Mouse (Mus musculus): ENCODE results near the gene Zfp605.
"Not testable (repeated sequence)": the region's sequence is repeated elsewhere in the genome, so short reads cannot be mapped to it uniquely, and the experiment has no call there.

Zfp605 gene

DNA sequence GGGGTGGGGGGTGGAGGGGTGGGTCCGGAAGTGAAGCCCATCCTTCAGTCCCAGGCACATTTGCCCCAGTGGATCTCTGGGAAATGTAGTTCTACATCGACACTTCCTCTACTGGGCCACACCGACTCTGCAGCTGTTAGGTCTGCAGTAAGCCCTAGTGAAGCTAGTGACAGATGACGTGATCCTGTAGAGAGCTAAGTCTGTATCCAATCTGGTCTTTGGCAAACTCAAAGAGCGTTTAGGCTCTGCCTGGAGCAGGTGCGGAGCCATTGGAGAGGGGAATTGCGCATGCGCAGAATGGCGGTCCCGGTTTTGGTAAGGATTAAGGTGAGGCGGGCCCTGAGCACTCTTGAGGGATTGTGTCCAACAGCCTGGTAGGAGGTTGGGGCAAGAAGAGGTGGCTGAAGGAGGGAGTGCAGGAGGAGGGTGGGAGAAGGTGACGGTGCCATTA, at the start of gene Zfp605:
TSS of gene Zfp605 (plus strand) at position 102 of the 451 bp plus-strand sequence.
- peak; percentile 87 to 89 for DNase-seq (ENCODE audit: low spot score in 2 of 2)

- DNase-seq (ENCODE audit: low spot score in 2 of 2) = not testable (repeated sequence)
Measured at GRCm38 (mm10) chr5:110072413-110072812, 37.5 kb upstream of the Zfp605 start, which contains the start of gene Gm17655. Gene Gm17655 (minus strand): TSS chr5:110072513.

GRCm38 (mm10) chr5:110082961-110083360, 26.9 kb upstream of the Zfp605 start:
- DNase-seq (ENCODE audit: low spot score in 2 of 2) = no peak

GRCm38 (mm10) chr5:110086161-110086866, 23.6 kb upstream of the Zfp605 start:
- DNase-seq (ENCODE audit: low spot score in 2 of 2) = no peak

DNA sequence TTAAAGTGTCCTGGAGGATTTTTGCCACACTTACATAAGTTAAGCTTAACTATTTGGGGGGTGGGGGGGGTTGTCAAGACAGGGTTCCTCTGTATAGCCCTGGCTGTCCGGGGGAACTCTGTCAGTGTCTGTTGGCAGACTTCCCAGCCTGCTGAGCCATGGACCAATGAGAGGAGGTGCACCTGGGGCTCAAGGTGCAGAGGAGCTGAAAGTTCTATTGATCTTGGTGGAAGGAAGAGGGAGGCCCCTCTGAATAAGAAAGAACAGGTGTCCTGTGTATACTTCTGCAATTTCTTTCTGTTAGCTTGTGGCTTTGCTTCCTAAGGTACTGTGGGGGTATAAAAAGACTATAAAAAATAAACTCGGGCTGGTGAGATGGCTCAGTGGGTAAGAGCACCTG, 18.3 kb upstream of the Zfp605 start:
- no peak for DNase-seq (ENCODE audit: low spot score in 2 of 2)

DNA sequence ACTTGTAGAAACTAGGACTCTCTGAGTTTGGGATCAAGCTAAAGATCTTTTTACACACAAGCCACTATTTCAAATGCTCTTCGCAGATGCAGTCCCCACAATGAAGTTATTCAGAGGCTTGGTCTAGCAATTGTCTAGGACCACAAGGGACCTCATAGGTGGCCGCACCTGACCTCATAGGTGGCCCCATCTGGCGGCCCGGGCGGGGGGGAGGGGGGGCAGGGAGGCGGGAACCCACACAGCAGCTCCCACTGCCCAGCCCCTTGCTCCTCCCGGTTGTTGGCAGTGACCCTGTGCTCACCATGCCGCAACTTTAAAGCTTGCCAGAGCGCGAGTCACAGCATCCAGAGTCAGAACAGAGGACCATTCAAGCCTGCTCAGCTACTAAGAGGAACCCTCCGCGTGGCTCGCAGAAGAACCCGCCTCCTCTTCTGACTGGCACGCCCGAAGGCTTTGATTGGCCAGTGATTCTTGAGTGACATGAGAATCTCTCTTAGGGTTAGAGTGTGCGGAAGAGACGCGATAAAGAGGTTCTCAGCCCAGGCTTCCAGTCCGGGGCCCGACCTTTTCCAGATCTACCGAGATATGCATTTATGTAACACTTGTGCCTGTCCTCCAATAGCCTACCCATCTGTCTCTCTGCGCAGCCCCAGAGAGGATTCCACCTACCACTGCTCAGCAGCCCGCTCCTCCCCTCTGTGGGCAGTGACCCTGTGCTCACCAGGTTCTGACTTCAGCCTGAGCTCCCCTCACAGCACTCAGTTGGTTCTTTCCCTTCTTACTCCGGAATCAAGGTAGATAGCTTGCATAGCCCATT, 15.7 kb upstream of the Zfp605 start, which contains the start of gene Gm35315:
TSS of gene Gm35315 (minus strand) at position 391 of the 817 bp plus-strand sequence.
- DNase-seq (ENCODE audit: low spot score in 2 of 2) = peak; percentile 84 to 85

- DNase-seq (ENCODE audit: low spot score in 2 of 2) = no peak
Measured at GRCm38 (mm10) chr5:110094847-110095213, 15.1 kb upstream of the Zfp605 start.

- DNase-seq (ENCODE audit: low spot score in 2 of 2) = peak; percentile 14 to 26
Measured at GRCm38 (mm10) chr5:110098991-110099477, 10.9 kb upstream of the Zfp605 start.

DNA sequence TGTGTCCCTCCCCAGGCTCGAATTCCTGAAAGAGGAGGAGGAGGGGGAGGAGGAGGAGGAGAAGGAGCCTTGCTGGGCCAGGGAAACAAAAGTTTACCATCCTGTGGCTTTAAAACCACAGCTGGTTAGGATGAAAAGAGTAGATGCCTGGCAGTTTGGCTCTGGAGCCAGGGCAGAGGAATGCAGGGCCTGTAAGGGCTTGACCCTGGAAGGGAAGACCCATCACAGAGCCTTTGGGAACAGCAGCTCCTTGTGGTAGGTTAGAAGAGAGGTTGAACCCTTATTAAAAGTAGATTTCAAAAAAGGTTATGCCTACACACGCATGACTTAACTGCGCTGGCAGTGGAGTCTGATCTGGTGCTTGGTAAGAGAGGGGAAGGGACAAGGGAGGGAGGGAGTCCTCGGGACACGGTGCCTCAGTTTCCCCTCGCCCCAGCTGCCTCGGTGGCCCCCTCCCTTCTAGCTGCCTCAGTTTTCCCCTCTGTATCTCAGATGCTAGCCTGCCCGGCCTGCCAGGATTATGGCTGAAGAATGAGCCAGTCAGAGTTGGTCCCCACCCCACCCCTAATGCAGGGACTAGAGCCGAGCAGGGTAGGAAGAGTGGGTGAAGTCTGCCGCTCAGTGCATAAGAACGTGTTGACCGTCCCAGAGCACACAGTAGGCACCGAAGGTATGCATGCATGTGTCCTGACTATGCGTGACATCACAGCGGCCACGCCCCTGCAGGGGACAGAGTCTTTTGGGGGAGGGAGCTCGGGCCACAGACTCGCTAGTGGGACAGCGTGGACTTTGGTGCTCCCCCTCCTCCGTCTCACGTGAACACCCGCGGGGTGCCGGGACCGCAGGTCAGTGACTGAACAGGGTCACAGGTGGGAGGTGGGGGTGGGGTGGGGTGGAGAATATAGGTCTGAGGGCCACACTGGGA, 10.0 kb upstream of the Zfp605 start, which contains the start of gene Plcxd1:
TSS of gene Plcxd1 (plus strand) at position 314 of the 925 bp plus-strand sequence.
- DNase-seq (ENCODE audit: low spot score in 2 of 2) = peak in 1 of 2 experiments; percentile 29

GRCm38 (mm10) chr5:110100921-110101631, 8.8 kb upstream of the Zfp605 start:
- peak; percentile 33 to 50 for DNase-seq (ENCODE audit: low spot score in 2 of 2)

DNA sequence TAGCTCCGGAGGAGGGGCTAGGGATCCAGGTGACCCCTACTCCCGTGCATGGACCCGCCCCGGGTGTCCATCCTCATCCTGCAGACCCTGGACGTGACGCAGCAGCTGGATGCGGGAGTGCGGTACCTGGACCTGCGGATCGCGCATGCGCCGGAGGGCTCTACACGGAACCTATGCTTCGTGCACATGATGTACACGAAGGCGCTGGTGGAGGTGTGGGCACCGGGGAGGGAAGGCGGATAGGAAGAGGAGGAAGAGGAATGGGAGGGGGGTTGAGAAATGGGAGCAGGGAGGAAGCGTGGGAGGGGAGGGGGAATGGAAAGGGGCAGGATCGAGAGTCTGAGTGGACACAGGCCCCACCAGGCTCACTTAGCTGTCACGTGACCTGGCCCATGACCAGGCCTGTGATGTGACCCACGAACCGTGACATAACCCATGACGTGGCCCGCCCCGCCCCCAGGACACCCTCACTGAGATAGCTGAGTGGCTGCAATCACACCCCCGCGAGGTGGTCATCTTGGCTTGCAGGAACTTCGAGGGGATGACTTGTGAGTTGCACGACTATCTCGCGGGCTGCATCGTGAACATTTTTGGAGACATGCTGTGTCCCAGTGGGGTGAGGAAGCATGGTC, 8.1 kb upstream of the Zfp605 start:
- peak; percentile 64 to 76 for DNase-seq (ENCODE audit: low spot score in 2 of 2)

GRCm38 (mm10) chr5:110102429-110102828, 7.5 kb upstream of the Zfp605 start:
- peak in 1 of 2 experiments; percentile 18 for DNase-seq (ENCODE audit: low spot score in 2 of 2)

DNA sequence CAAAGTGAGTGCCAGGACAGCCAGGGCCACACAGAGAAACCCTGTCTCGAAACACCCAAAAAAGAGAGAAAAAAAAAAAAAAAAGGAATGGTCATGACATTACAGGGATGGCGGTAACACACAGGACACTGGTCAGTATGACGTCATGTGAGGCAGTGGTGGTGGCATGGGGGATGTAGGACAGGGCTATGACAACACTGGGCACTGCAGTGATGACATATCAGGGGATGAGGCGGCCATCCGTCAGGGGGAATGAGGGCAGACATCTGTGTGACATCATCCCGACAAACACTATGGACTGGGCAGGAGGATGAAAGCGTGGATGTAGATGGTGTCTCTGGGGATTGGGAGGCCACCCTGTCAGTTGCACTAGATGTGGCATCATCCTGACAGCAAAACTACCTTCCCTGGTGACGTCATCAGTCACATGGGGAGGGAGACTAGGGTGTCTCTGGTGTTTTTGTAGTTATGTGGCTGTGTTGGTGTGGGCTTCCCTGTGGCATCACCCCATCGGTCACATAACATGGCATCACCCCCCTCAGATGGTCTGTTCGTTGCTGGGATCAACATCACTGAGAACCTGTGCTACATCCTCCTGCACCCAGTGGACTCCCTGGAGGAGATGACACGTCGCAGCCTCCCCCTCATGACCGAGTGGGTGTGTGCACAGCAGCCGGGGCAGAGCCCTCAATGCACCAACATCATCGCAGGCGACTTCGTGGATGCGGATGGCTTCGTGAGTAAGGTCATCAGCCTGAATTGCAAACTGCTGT, 6.9 kb upstream of the Zfp605 start:
- DNase-seq (ENCODE audit: low spot score in 2 of 2) = peak in 1 of 2 experiments; percentile 19

DNA sequence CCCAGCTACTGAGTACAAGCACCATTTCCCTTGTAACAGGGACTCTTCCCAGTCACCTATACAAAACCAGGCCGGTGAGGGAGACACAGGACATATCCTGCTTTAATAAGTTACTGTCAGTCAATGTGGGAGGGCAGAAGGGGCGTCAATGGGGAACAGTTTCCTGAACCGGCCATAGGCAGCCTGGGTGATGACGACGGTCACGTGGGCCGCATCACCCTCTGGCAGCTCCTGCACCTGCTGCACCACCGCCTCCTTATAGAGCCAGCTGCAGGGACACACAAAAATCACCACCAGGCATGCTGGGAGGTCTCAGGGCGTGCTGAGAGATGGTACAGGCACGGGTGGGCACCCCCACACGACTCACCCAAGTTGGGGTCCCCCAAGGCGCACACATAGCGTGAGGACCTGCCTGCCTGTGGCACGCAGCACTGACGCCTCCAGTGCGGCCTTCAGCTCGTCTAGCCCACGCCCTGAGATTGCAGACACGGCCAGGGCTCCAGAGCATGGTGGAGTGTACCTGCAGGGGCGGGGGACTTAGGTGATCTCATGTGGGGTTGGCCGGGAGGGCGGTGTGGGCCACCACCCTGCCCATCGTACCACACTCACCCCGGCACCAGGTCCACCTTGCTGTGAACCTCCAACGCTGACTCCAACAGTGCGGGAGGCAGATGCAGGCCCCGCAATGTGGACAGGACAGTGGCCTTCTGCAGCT, 5.8 kb upstream of the Zfp605 start:
- DNase-seq (ENCODE audit: low spot score in 2 of 2) = peak in 1 of 2 experiments; percentile 18

- peak in 1 of 2 experiments; percentile 20 for DNase-seq (ENCODE audit: low spot score in 2 of 2)
Measured at GRCm38 (mm10) chr5:110104616-110105380, 5.1 kb upstream of the Zfp605 start.

DNA sequence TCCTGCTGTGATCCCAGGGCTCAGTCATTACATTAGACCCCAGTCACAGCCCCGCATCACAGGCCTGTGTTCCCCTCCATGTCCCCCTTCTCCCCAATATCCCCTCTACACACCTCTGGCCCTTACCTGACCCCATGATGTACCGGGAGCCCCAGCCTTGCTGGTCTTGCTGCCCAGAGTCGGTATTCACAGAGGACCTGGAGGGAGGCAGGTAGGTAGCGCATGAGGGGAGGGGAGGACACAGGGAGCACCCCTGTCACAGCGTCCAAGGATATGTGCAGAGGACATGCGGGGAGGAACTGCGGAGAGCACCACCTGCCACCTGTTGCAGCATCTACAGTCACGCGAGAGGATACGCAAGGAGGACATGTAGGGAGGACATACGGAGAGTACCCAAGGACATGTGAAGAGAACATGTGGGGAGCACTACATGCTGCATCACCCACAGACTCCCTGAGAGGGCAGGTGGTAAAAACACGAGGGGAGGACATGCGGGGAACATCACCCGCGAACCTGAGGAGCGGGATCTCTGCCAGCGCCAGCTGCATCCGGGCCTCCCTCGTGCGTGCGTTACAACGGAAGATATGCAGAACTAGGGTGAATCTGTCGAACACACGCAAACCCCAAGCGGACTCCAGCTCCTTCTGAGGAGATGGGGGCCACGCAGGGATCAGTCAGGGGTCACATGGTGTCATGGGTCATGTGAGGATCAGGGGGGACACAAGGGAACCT, 3.6 kb upstream of the Zfp605 start:
- DNase-seq (ENCODE audit: low spot score in 2 of 2) = peak; percentile 16 to 24

GRCm38 (mm10) chr5:110106901-110107564, 2.9 kb upstream of the Zfp605 start:
- DNase-seq (ENCODE audit: low spot score in 2 of 2) = peak; percentile 33 to 55
